Mouse (Mus musculus) urinary bladder, postnatal 36 days (tissue): ENCODE data around the gene Ptp4a2.
A peak's percentile ranks its signal among the peaks of the same experiment; 100 is the strongest.
"Not testable (repeated sequence)": the region's sequence is repeated elsewhere in the genome, so short reads cannot be mapped to it uniquely, and the experiment has no call there.

Experiments used
- DNase-seq, 2 experiments: peaks; one replicate each; pipeline ENCODE4 v3.0.0; 2022; ENCODE audit warnings: low spot score in 2 of 2, mixed read lengths in 1 of 2

Ptp4a2 gene

DNA sequence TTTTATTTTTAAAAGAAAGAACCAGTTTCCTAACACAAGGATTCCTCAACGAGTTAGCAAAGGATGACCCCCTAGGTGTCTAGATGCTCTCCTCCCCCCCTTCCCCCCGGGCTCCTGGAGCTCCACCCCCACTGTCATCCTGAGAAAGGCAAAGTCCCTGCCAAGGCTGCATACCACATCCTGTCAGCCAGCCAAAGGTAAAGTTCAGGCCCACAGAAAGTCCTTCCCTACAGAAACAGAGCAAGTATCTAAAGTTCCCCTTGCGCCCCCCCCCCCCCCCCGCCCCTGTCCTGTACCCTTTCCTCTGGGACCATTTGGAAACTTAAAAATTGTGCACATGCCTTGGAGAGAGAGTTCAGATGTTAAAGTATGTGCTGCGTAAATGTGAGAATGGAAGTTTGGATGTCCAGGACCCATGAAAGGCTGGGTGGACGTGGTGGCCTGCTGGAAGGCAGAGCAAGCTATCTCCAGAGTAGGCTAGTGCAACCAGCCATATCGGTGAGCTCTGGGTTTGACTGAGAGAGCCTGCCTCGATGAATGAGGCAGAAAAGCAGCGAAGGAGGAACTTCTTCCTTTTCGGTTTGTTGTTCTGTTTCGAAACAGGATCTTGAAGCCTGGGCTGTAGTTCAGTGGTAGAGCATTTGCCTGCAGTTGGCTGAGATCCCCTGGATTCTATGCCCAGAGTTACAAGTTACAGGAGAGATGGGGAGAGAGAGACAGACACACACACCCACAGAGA is 71.7 kb downstream of the Ptp4a2 start:
- DNase-seq, result peak; percentile 32 to 50

DNA sequence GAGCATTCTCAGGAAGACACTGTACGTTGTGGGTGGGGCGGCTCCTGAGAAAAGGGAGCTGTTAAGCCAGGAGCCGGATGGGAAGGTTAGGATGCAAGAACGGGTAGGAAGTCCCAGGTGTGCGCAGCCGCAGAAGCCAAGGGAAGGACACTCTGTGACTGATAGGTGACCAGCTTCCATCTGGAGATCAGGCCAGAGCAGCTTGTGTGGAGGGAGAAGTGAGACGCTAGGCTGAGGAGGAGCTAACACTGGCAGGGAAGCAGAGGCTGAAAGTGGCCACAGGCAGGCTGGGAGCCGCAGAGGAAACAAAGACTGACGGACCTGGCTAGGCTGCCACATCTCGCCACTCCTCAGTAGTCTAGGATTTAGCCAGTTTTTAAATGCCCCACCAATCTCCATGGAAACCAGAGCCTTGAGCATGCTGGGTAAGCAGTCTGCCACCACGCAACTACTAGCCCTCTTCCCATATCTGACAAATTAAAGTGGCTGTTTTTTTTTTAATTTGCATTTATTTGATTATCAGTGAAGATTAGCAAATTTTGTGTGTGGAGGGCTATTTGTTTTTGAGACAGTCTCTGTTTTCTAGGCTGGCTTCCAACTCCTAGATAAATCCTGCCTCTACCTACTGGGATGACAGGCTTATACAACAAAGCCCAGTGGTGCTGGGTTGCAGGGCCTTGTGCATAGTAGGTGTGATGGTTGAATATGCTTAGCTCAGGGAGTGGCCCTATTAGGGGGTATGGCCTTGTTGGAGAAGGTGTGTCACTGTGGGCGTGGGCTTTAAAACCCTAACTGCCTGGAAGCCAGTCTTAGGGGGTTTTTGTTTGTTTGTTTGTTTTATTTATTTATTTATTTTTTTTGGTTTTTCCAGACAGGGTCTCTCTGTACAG is 73.3 kb downstream of the Ptp4a2 start:
- peak in 1 of 2 experiments; percentile 15 for DNase-seq

DNA sequence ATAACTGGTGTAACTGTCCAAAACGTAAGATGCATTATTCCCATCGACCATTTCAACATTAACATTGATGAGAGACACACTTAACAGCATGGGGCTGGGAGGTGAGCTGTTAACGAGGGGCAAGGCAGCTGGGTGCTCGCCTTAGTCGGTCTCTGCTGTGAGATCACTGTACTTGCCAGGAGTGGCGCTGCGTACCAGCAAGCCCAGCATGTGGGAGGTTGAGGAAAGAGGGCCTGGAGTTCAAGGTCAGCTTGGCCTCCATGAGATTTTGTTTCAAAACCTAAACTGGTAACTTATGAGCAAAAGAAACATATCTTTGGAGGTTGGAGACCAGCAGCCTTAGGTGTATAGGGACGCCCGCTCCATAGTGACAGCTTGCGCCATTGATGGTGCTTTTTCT is 78.6 kb downstream of the Ptp4a2 start:
- no peak for DNase-seq

DNA sequence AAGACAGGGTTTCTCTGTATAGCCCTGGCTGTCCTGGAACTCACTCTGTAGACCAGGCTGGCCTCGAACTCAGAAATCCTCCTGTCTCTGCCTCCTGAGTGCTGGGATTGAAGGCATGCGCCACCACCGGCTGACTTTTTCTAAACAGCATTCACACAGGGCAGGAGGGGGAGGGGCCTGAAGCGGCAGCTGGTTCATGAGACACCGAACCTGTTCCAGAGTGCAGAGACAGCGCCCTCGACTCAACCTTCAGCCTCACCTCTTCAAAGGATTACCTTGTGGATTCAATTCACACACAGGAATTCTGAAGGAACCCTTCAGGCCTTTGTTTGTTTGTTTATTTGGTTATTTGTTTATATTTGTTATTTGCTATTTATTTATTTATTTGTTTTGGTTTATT is 79.1 kb downstream of the Ptp4a2 start:
- no peak for DNase-seq

DNA sequence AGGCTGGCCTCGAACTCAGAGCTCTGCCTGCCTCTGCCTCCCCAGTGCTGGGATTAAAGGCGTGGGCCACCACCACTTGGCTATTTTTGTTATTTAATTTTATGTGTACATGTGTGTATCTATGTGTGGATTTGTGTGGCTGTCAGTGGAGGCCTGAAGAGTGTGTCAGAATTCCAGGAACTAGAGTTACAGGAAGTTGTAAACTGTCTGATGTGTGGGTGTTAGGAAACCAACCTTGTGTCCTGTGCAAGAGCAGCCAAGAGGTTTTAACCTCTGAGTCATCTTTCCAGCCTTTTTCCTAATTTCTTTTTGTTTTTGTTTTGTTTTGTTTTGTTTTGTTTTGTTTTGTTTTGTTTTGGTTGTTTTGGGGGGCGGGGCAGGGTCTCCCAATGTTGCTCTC is 83.8 kb downstream of the Ptp4a2 start:
- no peak for DNase-seq

DNA sequence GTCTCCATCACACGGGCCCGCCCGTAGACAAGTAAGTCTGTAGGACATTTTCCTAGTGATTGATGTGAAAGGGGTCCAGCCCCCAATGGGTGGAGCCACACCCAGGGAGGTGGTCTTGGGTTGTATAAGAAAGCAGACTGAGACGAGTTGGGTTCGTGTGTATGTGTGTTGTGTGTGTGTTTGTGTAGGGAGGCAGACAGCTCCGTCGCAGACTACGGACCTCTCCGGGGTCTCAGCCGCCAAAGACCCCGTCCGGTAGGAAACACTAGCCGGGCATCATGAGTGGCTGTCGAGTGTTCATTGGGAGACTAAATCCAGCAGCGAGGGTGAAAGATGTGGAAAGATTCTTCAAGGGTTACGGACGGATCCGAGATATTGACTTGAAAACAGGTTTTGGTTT is 87.8 kb downstream of the Ptp4a2 start:
- not testable (repeated sequence) for DNase-seq
